Mouse (Mus musculus): Measurements from ENCODE around the gene Mindy3.
A peak's percentile ranks its signal among the peaks of the same experiment; 100 is the strongest.
"Not testable (repeated sequence)": the region's sequence is repeated elsewhere in the genome, so short reads cannot be mapped to it uniquely, and the experiment has no call there.

Mindy3 gene

GRCm38 (mm10) chr2:12419262-12419655 lies at the start of gene Mindy3:
Gene Mindy3, minus strand, starts transcription at chr2:12419470.
- peak; percentile 85 to 87 for DNase-seq (ENCODE audit: low spot score in 2 of 2)

DNA sequence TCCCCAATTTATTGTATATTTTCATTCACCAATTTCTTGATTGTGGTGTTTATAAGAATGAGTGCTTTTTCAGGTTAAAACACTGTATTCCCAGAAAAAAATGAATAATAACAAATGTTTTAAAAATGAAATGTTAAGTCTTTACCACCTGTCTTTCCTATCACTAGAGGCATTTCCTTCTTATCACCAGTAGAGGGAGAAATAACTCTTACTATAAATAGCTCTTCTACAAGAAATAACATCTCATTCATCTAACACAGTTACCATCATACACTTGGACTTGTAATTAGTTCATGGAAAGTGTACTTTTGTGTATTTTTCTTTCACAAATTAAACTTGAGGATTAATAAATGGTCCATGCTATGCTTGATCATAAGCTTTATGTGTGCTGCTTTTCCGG lies 40.5 kb upstream of the Mindy3 start:
- DNase-seq (ENCODE audit: low spot score in 2 of 2) = no peak

- DNase-seq (ENCODE audit: low spot score in 2 of 2) = no peak
These were observed 30.8 kb upstream of the Mindy3 start for GRCm38 (mm10) chr2:12450108-12450507.

- DNase-seq (ENCODE audit: low spot score in 2 of 2) = no peak
These were observed 20.9 kb upstream of the Mindy3 start for GRCm38 (mm10) chr2:12440120-12440519.

GRCm38 (mm10) chr2:12439543-12439942 lies 20.3 kb upstream of the Mindy3 start:
- peak in 1 of 2 experiments; percentile 4 for DNase-seq (ENCODE audit: low spot score in 2 of 2)

- no peak for DNase-seq (ENCODE audit: low spot score in 2 of 2)
These were observed 18.9 kb upstream of the Mindy3 start for GRCm38 (mm10) chr2:12438181-12438580.

- no peak for DNase-seq (ENCODE audit: low spot score in 2 of 2)
These were observed 12.8 kb upstream of the Mindy3 start for GRCm38 (mm10) chr2:12432055-12432454.

GRCm38 (mm10) chr2:12424374-12424773 lies 5.1 kb upstream of the Mindy3 start:
- peak; percentile 22 to 44 for DNase-seq (ENCODE audit: low spot score in 2 of 2)

DNA sequence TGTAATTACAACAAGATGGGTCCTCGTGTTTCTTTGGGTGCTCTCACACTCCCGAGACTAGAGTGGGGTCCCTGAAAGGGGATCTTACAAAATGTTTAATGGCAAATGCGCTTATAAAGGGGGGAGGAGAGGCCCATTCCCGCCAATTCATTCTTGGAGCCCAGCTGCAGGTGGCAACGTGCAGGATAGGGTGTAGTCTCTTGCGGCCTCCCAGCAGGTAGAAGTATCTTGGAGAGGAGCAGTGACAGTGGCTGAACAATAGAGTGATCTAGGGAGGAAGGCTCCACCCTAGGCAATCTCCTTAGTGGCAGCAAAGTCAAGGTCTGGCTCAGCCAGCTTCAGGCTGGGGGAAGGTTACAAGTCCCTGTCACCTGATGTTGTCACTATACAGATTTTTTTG lies 4.2 kb upstream of the Mindy3 start:
- DNase-seq (ENCODE audit: low spot score in 2 of 2) = not testable (repeated sequence)

- no peak for DNase-seq (ENCODE audit: low spot score in 2 of 2)
These were observed 572 bp downstream of the Mindy3 start for GRCm38 (mm10) chr2:12418534-12419261.

DNA sequence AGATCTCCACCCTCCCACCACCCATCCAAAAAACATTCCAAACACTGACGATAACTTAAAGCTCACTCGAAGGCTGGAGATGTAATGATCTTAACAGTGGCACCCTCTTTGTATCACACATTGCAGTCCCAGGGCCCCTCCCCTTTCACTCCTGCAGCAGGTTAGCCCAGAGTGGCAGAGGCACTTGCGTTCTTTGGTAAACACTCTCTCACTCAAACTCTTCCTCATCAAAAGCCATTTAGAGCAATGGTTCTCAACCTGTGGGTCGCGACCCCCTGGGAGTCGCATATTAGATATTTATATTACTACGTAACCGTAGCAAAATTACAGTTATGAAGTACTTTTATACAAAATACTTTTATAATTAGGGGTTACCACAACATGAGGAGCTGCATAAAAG lies 1.1 kb downstream of the Mindy3 start:
- DNase-seq (ENCODE audit: low spot score in 2 of 2) = peak; percentile 11 to 24

DNA sequence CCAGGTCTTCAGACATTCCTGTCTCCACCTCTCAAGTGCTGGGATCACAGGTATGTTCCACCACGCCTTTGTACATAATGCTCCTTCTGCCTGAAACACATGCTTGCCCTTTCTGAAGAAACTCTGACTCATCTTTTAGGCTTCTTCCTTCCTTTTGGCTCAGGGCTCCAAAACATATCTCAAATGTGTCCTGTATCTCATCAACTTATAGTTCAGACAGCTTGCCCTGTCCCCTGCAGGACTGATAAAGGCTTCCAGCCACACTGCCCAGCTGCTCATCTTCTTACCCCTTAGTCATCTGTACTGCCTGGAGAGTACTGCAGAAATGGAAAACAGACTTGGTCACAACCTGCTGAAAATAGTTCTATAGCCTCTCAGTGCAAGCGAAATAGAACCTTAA lies 7.0 kb downstream of the Mindy3 start:
- no peak for DNase-seq (ENCODE audit: low spot score in 2 of 2)

- no peak for DNase-seq (ENCODE audit: low spot score in 2 of 2)
These were observed 8.1 kb downstream of the Mindy3 start for GRCm38 (mm10) chr2:12411129-12411528.

DNA sequence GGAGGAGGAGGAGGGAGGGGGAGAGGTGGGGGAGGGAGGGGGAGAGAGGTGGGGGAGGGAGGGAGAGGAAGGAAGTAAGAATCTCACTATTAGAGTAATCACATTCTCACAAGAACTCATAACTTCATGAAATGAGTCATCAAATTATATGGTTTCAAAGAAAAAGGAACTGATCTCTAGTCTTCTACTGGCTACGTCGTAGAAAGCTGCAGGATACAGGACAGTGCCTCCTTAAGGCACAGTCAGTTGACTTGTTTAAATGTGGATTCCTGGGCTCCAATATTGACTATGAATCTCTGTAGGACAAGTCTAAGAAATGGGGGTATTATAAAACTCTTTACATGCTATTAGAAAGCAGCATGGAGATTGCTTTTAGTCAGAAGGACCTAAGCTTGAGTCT lies 12.5 kb downstream of the Mindy3 start:
- DNase-seq (ENCODE audit: low spot score in 2 of 2) = no peak

DNA sequence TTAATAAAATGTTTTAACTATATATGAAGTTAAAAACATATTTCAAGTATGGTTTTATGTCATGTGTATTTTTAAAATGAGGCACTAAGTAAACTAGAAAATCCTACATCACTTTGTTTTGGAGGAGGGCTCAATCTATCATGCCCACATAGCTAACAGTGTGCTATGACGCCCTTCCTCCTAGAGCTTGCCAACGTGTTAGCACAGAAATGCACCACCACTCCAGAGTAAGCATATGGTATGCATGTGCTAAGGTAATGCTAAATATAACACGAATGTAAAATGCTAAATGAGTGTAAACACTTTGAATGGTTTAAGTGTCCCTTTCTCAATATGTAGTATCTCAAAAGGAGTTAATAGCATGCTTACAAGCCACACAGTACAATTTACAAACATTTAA lies 16.8 kb downstream of the Mindy3 start:
- DNase-seq (ENCODE audit: low spot score in 2 of 2) = no peak

DNA sequence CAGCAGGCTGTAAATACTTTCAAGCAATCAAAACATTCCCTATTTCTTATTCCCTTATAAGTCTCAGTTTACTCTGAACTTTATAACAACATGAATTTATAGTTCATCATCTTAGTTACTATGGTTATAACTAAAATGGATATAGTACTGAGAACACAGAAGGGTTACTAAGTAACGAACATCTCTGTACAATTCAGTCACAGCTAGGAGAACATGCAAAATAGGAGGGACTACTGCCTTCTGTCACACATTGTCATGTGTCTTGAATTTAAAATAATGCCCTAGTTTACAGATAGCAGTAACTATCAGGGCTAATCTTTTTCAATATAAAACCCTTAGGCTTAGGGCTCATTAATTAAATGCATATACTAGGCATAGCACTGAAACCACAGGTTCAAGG lies 18.1 kb downstream of the Mindy3 start:
- DNase-seq (ENCODE audit: low spot score in 2 of 2) = no peak

DNA sequence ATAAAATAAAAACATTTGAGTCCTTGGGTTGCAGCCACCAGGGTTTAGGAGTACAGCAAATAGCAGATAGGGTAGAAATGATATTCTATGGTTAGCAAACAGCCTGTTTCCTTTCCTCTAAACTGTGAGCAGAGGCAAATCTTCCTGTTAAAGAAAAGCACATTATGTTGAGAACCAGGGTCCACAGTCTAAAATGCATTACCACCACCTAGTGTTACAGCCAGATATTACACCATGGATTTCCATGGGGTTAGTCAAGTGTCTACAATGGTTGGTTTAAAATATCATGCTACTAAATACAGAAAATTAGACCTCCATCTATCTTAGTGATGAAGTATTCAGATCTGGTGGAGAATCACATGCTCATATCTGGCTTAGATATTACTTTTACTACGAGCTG lies 30.2 kb downstream of the Mindy3 start:
- DNase-seq (ENCODE audit: low spot score in 2 of 2) = peak in 1 of 2 experiments; percentile 4

GRCm38 (mm10) chr2:12388569-12388968 lies 30.7 kb downstream of the Mindy3 start:
- DNase-seq (ENCODE audit: low spot score in 2 of 2) = no peak

DNA sequence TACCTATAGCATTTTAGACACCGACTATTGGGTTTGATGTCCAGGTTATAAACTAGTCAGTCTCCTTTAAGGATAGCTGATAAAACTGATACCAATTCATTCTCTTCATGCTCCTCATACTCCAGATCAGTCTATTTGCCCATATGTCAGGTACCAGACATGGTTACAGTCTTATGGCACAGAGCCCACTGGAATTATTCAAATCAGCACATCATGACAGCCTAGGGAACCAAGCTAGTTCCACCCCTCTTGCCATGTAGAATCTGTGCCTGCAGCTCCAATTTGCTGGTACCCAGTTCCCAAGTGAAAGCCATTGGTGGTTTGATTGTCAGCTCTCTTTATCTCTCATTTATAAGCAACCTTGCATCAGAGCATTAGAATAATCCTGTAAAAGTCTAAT lies 34.9 kb downstream of the Mindy3 start:
- no peak for DNase-seq (ENCODE audit: low spot score in 2 of 2)

DNA sequence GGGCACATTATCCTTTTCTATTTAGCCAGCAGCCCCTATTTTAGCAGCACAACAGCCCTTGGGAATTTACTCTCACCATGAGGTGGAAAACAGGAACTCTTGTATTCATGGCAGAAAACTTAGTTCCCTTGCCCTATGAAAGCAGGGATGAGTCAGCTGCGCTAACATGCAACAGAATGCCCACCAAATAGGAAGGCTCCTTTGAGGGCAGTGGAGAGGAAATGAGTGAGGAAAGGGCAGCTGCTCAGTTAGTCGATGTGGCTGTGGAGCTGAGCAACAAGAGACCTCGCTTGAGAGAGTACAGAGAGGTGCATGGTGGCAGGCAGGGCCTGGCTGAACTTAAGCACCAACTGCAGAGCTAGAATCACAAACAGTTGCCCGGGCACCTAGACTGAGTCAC lies 36.6 kb downstream of the Mindy3 start:
- no peak for DNase-seq (ENCODE audit: low spot score in 2 of 2)

- no peak for DNase-seq (ENCODE audit: low spot score in 2 of 2)
These were observed 39.0 kb downstream of the Mindy3 start for GRCm38 (mm10) chr2:12380233-12380632.

GRCm38 (mm10) chr2:12378591-12378990 lies 40.7 kb downstream of the Mindy3 start:
- DNase-seq (ENCODE audit: low spot score in 2 of 2) = no peak

DNA sequence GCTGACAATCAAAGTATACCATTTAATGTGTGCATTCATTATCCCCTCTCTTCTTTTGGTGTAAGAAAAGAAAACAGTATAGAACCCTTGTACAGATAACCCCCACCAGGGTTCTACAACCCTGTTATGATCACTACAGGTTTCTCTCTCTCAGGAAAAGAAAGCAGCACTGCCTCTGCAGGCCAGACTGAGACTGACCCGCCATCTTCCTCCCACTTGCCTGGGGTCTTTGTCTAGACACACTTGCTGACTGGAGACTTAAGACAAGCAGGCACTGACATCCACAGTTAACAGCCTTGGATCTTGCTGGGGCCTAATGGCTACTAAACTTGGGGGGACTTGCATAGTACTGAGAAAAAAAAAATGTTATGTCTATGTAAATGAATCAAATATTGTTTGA lies 42.2 kb downstream of the Mindy3 start:
- DNase-seq (ENCODE audit: low spot score in 2 of 2) = no peak

DNA sequence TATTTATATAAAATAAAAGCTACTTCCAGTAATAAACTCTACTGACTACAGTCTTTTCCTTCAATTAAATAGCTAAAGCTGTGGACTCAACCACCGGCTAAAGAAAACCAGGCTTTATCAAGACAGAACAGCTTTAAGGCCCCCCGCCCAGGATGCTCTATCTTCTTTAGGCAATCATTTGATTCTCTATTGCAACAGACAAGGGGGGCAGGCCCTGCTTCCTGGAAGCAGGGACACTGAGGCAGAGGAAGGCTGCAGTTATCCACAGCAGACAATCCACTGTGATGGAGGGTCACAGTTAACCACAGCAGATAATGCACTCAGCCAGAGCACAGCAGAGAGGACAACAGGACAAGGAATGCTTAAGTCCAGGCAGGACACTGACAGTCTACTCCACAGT lies 46.4 kb downstream of the Mindy3 start:
- DNase-seq (ENCODE audit: low spot score in 2 of 2) = no peak
